Mouse (Mus musculus): ENCODE measurements around the gene Amhr2.

Gene Amhr2

DNA sequence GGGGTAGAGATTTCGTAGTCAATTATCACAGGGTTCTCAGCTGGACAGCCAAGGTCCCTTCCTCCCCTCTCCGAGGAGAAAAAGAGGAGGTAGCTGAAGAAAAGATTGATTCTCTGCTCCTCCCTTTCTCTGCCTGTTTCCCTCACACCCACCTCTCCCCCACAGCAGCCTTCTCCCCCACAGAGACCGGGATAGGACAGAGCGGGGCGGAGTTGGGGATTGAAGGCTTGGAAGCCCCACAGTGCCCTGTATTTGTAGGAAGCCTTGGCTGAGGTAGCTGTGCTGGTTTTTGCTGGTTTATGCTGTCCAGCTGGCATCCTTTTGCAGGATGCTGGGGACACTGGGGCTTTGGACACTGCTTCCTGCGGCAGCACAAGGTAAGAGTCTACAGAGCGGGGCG lies at the start of gene Amhr2:
Gene Amhr2, plus strand, starts transcription at position 222 of the 400 bp plus-strand sequence.
- DNase-seq (ENCODE audit: low read depth, low spot score): no peak

DNA sequence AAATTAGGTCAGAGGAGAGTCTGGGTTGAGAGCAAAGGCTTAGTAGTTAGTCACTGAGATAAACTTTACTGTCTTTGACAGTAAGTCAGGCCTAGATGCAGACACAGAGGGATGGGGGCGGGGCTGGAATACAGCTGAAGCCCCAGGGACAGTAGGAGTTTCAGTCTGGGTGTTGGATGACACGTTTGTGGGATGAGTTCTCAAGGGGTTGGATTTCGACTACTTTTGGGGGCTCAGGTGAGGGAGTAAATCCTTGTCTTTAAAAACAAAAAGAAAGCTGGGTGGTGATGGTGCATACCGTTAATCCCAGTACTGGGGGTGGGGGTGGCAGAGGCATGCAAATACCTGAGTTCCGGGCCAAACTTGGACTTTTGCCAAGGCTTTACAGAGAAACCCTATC lies 46.5 kb upstream of the Amhr2 start:
- peak; percentile 57 for DNase-seq (ENCODE audit: low read depth, low spot score)

DNA sequence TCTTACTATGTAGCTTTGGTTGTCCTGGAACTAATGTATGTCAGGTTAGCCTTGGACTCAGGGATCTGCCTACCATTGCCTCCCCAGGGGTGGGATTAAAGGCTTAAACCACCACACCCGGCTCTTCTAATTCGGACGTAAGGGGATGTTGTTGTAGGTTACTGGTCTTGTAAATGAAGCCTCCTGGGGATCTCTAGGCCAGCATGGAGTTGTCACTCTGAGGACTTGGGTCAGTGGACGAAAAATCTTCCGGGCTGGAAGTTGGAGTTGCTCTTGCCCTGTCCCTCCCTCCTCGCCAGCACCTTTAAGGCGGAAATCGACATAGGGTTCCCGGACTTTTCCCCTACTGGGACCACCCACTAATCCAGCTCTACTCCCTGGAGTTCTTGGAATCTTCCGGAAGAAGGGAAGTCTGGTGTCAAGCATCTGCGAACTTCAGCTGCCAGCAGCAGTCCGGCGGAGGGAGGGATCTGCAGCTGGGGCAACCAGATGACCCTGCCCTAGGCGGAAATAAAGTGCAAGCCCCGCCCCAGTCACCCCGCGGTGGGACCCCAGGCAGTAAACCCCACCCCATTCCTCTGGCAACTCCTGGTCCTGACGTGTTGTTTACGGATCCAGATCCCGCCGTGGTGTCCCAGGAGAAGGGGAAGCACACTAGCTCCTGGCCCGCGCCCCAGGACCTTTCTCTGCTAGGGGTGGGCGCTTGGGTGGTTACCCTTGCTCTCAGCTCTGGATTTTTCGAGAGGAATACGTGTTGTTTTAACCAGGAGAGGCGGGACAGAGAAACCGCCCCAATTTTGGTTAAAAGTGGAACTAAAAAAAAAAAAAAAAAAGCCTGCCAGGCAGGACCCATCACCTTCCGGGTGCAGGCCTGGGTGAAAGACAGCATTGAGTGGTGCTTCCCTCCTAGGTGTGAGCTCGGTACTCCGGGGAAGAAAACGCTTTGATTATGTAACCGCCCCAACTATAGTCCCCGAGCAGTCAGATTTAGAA lies 45.6 kb upstream of the Amhr2 start:
- peak; percentile 96 for DNase-seq (ENCODE audit: low read depth, low spot score)

DNA sequence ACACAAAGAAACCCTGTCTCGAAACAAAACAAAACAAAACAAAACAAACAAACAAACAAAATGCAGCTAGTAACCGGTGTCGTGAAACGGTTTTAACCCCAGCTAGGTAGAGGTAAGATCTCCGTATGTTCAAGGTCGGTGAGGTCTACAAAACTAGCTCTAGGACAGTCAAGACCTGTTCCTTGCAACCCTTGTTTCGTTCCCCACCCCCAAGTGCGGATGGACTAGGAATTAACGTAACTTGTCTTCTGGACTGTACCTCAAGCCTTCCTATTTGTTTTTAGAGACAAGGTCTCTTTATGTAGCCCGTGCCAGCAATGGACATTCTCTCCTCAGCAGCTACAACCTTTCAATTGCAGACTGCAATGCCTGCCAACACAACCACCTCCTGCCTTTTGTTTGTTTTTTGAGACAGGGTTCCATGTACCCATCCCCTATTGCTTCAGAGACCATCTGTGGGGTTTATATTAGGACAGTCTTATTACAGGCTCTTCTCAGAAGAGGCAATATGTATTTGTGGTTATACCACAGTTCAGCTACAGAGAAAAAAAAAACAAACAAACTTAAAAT lies 44.6 kb upstream of the Amhr2 start:
- DNase-seq (ENCODE audit: low read depth, low spot score): no peak

DNA sequence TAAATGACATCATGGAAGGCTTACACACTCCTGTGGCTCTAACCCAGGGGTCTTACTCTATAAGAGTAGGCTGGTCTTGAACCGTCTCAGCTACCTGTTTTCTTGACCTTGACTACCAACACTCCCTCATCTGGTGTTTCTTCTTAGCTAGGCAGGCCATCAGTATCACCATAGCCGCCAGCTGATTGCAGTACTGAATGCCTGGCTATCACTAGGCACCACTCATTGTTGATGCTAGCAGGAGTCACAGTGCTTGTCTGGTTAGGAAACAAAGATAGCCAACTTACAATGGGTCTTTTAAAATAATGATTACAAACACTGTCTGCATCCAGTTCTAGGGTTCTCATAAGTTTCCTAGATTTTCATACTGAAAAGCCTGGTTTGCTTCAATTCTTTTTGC lies 43.9 kb upstream of the Amhr2 start:
- peak; percentile 31 for DNase-seq (ENCODE audit: low read depth, low spot score)

DNA sequence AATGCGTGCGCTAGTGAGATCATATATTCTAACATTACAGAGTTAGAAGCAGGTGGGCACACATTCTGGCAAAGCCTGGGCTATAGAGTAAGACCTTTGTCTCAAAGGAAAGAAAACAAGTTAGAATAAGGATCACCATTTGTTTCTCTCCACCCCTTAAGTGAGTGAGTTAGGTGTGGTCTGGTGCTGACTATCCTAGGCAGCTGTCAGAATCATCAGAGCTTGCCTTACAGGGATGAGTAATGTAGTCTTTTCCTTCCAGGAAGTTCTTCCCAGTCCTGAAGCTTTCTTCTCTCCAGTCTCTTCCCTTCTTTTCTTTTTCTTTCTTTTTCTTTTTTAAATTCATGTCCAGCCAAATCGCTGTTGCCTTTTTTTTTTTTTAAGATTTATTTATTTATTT lies 43.0 kb upstream of the Amhr2 start:
- no peak for DNase-seq (ENCODE audit: low read depth, low spot score)

DNA sequence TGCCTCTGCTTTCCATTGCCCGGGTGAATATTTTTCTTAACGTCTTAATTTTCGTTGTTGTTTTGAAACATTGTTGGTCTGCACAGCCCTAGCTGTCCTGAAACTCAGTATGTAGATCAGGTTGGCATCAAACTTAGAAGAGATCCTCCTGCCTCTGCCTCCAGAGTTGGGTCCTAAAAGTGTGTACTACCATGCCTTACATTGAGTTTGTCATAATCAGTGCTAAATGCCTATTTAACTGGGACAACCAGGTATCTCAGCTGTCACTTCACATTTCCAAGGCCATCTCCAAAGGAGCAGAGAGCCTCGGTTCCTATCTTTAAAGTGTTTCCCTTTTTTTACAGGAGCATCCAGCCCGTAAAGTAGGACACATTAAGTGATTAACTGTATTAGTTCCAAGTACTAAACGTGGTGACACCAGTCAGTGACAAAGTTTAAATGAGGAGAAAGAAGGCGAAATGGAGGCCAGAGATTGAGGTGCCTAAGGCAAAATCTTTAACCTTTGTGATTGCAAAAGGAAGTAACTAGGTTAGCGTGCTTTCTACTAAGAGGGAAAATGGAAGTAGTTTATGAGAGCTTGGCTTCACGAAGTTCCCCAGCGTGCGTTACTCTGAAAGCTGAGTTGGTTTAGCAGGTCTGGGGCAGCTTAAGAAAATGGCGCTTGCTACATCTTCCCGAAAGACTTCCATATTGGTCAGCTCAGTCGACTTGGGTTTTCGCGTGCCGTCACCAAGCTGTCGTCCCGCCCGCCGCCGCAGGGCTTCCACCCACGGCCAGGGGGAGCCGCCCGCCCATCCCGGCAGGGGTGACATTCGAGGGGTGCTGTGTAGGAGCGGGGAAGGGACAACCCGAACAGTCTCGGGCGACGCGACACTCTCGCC lies 40.3 kb upstream of the Amhr2 start:
- no peak for DNase-seq (ENCODE audit: low read depth, low spot score)

DNA sequence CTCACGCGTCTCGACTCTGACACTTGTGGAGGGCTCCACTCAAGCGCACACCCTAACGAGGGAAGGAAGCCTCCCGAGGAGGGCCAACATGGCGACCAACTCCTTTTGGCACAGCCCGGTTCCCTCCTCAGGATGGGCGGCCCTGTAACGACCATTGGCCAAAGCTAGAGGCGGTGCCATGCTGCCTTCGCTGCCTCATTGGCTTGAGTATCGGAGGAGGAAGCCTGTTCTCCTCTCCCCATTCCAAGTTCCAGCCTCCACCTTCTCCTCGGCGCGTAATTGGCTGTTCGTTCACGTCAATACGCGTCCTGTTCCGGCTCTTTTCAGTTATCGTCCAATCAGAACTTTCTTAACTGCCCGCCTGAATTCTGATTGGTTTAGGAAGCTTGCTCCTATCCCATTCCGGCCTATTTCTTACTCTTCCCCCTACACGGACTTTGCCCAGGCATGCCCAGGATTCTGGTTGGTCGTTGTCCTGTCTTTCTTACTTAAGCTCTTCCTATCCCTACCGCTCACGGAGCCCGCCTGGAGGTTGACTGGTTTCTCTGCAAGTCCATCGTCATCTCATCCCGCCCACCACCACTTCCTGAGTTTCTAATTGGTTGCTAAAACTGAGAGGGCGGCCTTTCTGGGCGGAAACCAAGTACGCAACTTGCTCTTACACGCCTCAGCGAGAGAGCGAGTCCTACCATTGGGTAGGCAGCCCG lies 39.5 kb upstream of the Amhr2 start, which contains the start of gene Sp1:
Gene Sp1, plus strand, starts transcription at position 655 of the 707 bp plus-strand sequence.
- peak; percentile 100 for DNase-seq (ENCODE audit: low read depth, low spot score)

DNA sequence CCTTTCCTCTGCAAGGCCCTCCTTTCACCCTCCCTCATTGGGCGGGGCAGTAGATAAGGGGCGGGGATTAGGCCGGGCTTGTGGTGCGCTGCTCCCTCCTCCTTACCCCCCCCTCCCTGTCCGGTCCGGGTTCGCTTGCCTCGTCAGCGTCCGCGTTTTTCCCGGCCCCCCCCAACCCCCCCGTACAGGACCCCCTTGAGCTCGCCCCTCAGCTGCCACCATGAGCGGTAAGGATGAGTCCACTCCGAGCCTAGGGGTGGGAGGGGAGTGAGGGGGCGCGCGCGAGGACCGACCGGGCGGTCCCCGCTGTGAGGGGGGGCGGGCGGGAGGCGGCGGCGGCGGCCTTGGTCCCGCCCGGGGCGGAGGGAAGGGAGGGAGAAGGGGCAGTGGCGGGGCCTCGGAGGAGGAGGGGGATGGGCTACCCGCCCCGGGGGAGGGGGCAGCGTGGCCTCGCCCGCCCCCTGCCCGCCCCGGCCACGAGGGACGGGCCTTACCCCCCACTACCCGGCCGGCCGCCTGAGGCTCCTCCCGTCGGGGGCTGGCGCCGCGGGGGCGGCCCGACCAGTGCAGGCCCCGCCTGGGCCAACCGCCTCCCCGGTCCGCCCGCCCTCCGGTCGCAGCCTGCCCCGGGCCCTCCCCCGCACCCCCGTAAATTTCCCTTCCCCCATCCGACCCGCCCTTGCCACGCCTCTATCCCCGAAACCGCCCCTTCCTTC lies 38.8 kb upstream of the Amhr2 start:
- DNase-seq (ENCODE audit: low read depth, low spot score): peak; percentile 89

DNA sequence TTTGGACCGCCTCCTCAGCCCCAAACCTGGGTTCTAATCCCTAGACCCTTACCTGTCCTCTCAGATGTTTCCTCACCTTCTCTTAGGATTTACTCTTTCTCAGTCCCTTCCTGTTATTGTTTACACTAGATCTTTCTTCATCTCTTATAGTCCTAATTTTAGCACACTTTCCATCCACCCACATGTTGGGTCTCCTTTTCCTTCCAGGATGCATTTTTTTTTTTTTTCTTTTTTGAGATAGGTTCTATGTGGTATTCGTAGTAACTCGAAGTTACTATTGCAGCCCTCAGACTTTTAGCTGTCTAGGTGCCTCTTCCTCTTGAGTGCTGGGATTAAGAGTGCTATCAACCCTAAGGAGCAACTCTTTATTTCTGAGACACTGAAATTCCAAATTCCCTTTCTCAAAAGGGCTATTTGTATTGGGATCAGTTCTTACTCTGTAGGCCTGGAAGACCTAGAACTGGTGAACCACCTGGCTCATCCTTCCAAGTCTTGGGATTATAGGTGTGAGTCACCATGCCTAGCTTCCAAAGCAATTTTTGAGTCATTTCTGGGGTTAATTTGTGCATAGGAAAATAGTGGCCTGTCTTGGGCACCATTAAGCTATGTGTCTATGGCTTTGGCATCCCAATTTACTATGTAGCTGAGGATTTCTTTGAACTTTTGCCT lies 38.1 kb upstream of the Amhr2 start:
- no peak for DNase-seq (ENCODE audit: low read depth, low spot score)

DNA sequence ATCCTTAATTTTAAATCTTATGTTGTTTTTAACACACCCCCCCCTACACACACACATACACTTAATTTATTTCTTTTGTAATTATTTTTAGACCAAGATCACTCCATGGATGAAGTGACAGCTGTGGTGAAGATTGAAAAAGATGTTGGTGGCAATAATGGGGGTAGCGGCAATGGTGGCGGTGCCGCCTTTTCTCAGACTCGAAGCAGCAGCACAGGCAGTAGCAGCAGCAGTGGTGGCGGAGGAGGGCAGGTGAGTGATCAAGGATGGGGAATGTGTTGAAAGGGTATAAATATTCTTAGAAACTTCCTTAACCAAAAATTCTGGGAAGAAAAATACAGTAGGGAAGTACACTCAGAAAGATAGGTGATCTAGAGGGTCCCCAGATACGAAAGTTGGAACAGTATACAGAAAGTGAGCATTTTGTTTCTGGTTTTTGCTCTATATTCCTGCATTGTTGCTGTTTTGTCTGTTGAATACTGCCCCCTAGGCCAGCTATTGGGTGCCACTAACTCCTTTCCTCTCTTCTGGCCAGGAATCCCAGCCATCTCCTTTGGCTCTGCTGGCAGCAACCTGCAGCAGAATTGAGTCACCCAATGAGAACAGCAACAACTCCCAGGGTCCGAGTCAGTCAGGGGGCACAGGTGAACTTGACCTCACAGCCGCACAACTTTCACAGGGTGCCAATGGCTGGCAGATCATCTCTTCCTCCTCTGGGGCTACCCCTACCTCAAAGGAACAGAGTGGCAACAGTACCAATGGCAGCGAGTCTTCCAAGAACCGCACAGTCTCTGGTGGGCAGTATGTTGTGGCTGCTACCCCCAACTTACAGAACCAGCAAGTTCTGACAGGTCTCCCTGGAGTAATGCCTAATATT lies 37.2 kb upstream of the Amhr2 start:
- no peak for DNase-seq (ENCODE audit: low read depth, low spot score)

DNA sequence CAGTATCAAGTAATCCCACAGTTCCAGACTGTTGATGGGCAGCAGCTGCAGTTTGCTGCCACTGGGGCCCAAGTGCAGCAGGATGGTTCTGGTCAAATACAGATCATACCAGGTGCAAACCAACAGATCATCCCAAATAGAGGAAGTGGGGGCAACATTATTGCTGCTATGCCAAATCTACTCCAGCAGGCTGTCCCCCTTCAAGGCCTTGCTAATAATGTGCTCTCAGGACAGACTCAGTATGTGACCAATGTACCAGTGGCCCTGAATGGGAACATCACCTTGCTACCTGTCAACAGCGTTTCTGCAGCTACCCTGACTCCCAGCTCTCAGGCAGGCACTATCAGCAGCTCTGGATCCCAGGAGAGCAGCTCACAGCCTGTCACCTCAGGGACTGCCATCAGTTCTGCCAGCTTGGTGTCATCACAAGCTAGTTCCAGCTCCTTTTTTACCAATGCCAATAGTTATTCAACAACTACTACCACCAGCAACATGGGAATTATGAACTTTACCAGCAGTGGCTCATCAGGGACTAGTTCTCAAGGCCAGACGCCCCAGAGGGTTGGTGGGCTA lies 36.5 kb upstream of the Amhr2 start:
- DNase-seq (ENCODE audit: low read depth, low spot score): no peak

DNA sequence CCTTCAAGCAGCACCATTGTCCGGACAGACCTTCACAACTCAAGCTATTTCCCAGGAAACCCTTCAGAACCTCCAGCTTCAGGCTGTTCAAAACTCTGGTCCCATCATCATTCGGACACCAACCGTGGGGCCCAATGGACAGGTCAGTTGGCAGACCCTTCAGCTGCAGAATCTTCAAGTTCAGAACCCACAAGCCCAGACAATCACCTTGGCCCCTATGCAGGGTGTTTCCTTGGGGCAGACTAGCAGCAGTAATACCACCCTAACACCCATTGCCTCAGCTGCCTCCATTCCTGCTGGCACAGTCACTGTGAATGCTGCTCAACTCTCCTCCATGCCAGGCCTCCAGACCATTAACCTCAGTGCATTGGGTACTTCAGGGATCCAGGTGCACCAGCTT lies 35.9 kb upstream of the Amhr2 start:
- DNase-seq (ENCODE audit: low read depth, low spot score): no peak

DNA sequence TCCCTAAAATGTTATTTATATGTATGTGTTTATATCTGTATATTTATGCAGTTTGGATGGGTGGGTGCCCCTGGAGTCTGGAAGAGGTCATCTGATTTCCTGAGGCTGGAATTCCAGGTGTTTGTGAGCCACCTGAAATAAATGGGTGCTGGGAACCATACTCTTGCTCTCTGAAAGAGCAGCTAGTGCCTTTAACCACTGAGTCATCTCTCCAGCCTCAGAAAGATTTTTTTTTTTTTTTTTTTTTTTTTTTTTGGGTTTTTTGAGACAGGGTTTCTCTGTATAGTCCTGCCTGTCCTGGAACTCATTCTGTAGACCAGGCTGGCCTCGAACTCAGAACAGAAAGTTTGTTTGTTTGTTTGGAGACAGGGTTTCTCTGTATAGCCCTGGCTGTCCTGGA lies 34.1 kb upstream of the Amhr2 start:
- no peak for DNase-seq (ENCODE audit: low read depth, low spot score)

DNA sequence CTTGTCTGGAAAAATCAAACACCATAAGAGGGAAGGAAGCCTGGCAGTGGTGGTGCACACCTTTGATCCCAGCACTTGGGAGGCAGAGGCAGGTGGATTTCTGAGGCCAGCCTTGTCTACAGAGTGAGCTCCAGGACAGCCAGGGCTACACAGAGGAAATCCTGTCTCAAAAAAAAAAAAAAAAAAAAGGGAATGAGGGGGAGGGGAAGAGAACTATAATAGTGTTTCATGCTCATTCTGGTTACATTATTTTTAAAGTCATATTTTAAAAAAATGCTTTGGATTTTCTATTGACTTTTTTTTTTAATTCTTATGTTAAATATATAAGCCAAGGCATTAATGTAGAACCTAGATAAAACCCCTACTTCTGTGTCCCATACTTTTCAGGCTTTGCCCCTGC lies 31.5 kb upstream of the Amhr2 start:
- no peak for DNase-seq (ENCODE audit: low read depth, low spot score)

DNA sequence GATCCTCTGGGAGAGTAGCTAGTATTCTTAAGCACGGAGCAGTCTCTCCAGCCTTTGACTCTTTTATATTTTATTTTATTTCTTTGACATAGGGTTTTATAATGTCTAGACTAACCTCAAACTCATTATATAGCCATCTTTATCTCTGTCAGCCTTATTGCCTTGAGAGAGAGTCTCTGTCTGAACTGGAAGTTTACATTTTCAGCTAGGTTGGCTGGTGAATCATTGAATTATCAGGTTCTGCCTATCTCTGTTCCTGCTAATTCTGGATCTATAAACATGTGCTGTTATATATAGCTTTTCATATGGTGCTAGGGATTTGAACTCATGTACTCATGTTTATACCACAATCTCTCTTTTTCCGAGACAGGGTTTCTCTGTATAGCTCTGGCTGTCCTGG lies 27.6 kb upstream of the Amhr2 start:
- DNase-seq (ENCODE audit: low read depth, low spot score): no peak

DNA sequence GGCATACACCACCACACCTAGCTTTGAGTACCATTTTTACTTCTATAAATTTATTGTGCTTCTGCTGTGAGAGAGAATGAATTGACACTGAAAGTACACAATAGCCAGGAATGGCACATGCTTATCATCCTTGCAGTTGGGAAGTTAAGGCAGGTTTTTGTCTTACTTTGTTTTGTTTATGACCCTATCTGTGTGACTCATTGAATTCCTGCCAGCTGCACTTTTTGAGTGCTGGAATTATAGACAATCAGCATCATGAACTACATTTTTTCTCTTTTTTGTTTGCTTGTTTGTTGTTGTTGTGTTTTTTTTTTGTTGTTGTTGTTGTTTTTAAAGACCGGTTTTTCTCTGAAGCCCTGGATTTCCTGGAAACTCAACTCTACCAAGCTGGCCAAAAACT lies 24.2 kb upstream of the Amhr2 start:
- DNase-seq (ENCODE audit: low read depth, low spot score): no peak

DNA sequence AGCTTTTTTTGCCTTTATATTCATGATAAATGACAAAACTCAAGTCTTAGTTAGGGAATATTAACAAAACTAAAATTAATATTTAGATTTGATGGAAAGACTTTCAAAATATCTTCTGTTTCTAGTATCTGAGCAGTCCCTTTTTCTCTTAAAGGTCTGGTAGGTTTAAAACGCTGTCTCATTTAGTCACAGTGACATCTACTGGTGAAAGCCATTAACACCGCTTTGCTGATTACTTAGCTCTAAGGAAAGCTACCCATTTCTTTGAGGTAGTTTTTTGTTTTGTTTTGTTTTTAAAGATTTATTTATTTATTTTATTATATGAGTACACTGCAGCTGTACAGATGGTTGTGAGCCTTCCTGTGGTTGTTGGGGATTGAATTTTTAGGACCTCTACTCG lies 23.7 kb upstream of the Amhr2 start:
- DNase-seq (ENCODE audit: low read depth, low spot score): peak; percentile 75

All from ZHBTc4 (cell line).